10 mouse cellular contexts compared by ENCODE assay signal in the genomic region with DNA sequence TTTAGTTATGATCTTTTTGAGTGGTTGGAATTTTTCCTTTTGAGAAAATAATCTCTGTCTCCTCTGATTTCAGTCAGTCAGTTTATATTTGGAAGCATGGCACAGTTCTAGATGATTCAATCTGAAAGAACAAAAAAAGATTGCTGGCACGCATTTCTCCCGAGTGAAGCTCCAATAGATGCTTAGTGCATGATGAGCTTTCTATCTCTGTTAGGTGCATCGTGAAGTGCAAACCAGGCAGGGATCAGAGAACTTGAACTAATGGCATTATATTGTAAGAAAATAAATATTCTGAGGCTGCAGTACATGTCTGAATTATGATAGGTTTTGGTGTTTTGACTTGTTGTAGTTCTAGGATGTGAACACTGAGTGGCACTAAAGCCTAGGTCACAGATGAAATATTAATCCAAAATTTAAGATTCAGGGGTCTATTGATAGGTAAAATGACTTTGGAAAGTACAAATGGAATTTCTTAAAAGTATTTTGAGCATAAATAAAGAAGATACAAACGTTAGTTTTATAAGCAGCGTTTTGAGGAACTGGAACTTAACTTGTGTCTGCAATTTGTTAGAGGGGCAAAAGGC. TPM values are rescaled to one million over a fixed set of nuclear protein-coding genes. Genes with fewer than 3 reads are reported as not detected.
DNase-seq lines count a peak whose midpoint lies in the region; ATAC-seq lines count a peak whose summit lies in the region.
"Had no signal": no experiment of that assay in that cellular context is flagged by ENCODE, and none has a peak within 500 bp of the region (broad histone marks: within the 10 kb centered on the region; RNA-seq: fewer than 3 reads in every experiment).

No protein-coding gene starts in this region.

- peak; percentile 28 for DNase-seq in cerebellum, adult 9-10 months
- DNase-seq in cerebellum, postnatal 25 days, result no peak
- peak; percentile 29 for DNase-seq in layer of hippocampus, adult 11-12 months (ENCODE audit: low spot score)
- no peak for DNase-seq in layer of hippocampus, postnatal 25 days (ENCODE audit: extremely low spot score in 1 of 2, low spot score in 1 of 2)
- peak; percentile 38 to 65 for DNase-seq in frontal cortex, postnatal 36 days (ENCODE audit: low spot score in 2 of 2)
- DNase-seq in retina, postnatal 1 day, result peak; percentile 4
- no peak for DNase-seq in heart, adult 8-10 months (ENCODE audit: low spot score)
- DNase-seq: lung, postnatal 36 days had no signal

- ATAC-seq in erythroid progenitor cell, adult 5-6 weeks (replicated peaks; ENCODE audit: low FRiP score, poor library complexity, severe bottlenecking), result no peak

RNA-seq across cellular contexts. Expression of gene Slc4a10, which starts 59.2 kb away (rescaled TPM):
- total RNA-seq in layer of hippocampus, postnatal 25 days (2021), result 100 to 1,000 TPM; 204 TPM
- total RNA-seq in erythroid progenitor cell, adult 5-6 weeks (2015; ENCODE audit: low replicate concordance), result not detected in 2 replicates
- total RNA-seq in erythroid progenitor cell, adult 5-6 weeks (2017; ENCODE audit: low replicate concordance), result 3.3 TPM in 1 of 2 replicates, not detected in the other
- under 1 TPM in 1 of 4 experiments, not detected in 3; 0.11 TPM for total RNA-seq in heart, adult 8-10 months (2022)
- total RNA-seq: common myeloid progenitor, adult 5-6 weeks had no signal

Comparison
In these comparisons a context has a peak if more than half of its experiments do, and no peak if none do; other contexts are left out.
1. DNase-seq: peak in cerebellum, adult 9-10 months (single experiment), layer of hippocampus, adult 11-12 months (single experiment), frontal cortex, postnatal 36 days (2 of 2) and retina, postnatal 1 day (single experiment); none in cerebellum, postnatal 25 days (0 of 2), layer of hippocampus, postnatal 25 days (0 of 2) and heart, adult 8-10 months (single experiment).
2. RNA of gene Slc4a10, which starts 59.2 kb away (total RNA-seq): 204 TPM in layer of hippocampus, postnatal 25 days; 0.11 TPM in heart, adult 8-10 months and 3.3 TPM in erythroid progenitor cell, adult 5-6 weeks; every median in the first group is over 10 times any median in the second.